Mouse (Mus musculus) kidney, postnatal 4 days (tissue): ENCODE results near the gene Strn3.
A peak's percentile ranks its signal among the peaks of the same experiment; 100 is the strongest.
"Not testable (repeated sequence)": the region's sequence is repeated elsewhere in the genome, so short reads cannot be mapped to it uniquely, and the experiment has no call there.

Source experiments
- DNase-seq, 2 experiments: peaks; one replicate each; pipeline ENCODE4 v3.0.0; 2021; ENCODE audit warnings: mixed read lengths in 2 of 2

Strn3 gene

GRCm38 (mm10) chr12:51603306-51603705, 88.4 kb downstream of the Strn3 start:
- no peak for DNase-seq

GRCm38 (mm10) chr12:51594030-51594470, 97.6 kb downstream of the Strn3 start:
- no peak for DNase-seq

DNA sequence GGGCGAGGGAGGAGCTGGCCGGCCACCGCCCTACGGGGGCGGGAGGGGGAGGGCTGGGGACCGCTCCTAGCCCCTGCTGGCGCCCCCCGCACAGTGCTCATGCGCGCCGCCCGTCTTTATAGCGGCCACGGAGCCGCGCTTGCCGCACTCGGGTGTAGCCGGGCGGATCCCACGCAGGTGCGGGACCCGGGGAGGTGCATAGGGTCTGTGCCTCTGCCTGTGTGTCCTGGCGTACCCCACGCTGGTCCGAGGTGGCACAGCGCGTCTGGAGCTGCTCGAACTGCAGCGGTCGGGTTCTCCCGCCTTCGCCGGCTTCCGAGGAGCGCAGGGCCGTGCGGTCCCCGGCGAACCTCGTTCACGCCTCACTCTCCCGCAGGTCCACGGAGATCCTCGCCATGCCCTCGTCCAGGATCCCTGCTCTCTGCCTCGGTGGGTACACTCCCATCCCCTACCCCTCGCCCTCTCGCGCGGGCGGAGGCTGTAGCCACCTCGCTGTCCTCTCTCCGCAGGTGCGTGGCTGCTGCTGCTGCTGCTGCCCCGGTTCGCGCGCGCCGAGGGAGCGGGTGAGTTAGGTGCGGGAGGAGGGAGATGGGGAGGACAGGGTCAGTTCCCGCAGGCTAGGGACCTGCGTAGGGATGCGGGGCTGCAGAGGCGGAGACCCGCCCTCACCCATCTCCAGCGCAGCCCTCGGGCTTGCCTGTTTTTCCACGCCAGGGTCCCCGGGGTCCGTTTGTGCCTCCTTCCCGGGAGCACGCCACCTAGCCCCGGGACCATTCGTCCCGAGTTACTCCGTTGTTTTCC, 98.3 kb downstream of the Strn3 start, which contains the start of gene Coch:
Gene Coch, plus strand, starts transcription at position 113 of the 801 bp plus-strand sequence.
- DNase-seq = peak; percentile 23 to 49

DNA sequence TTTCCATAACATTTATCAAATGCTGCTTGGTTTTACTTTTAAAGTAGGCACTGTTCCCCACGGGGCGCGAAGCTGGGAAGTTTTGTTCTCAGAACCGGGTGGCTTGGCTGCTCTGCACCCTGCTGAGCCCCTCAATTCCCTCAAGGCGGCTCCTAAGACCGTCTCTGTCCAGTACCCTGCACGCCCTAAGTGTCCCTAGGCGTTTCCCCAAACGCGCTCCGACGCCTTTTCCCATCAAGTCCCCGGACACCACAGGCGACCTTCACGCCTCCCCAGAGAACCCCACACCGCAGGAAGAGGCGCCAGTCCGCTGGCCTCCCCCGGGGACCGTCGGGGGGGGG, 98.8 kb downstream of the Strn3 start:
- DNase-seq = peak in 1 of 2 experiments; percentile 23

GRCm38 (mm10) chr12:51591921-51592320, 99.8 kb downstream of the Strn3 start:
- no peak for DNase-seq

- DNase-seq = no peak
These were observed 102.4 kb downstream of the Strn3 start for GRCm38 (mm10) chr12:51589263-51589662.

- DNase-seq = not testable (repeated sequence)
These were observed 113.9 kb downstream of the Strn3 start for GRCm38 (mm10) chr12:51577816-51578215.

DNA sequence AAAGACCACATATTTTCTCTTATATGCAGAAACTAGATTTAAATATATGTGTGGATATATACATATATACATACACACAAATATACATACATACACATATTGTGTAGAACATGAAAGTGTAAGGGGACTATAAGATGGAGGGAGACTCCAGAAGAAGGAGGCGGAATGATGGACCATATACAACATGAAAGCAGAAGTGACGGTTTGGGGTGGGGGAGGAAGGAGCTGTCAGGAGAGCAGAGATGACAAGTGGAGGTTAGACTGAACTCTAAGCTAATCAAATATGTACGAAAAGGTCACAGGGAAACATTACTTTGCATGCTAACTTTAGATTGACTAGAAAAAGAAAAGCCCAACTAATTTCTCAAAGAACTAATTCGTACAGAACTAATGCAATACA, 119.0 kb downstream of the Strn3 start:
- DNase-seq = no peak

GRCm38 (mm10) chr12:51569944-51570343, 121.8 kb downstream of the Strn3 start:
- no peak for DNase-seq

DNA sequence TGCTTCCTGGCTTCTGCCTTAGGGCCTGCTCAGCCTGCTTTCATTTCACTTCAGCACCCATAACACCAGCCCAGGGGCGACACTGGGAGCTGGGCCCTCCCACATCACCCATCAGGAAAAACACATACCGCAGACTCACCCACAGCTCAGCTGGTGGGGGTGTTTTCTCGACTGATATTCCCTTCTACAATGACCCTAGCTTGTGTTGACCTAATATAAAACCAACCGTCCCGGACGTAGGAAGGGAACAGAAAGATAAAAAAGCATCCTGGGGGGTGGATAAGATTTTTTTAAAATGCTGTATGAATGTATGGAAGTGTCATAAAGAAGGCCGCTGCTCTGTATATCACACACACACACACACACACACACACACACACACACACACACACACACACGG, 122.2 kb downstream of the Strn3 start:
- DNase-seq = no peak

DNA sequence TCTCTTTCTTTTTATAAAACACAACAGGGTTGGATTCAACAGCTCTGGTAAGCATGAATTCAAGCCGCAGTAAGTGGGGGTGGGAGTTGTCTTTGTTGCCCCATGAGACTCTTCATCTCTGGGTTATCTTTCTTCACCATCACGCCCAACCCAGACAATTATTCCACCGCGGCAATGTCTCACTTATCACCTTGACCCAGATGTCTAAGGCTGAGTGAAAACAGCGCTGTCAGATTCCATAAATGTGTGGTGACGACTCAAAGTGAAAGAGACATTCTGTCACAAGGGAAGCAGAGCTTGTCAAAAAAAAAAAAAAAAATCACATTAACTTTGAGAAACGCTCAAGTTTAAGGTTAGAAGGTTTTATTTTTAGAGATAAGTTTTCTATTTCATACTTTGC, 124.5 kb downstream of the Strn3 start:
- DNase-seq = no peak

DNA sequence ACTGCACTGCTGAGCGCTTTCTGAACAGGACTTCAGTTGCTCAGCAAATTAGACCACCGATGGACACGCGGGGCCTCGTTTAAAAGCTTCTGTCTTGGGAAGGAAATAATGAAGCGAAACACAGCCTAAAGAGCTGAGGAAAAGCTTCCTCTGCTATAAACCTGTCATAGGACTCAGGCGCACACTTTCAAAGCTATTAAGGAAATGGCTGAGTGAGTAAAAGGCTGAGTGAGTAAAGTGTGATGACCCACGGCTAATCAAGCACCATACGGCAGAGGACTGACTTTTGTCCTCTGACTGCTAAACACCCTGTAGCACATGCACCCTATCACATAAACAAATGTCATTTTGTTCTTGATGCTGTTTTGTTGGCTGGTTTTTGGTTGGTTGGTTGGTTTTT, 130.3 kb downstream of the Strn3 start:
- no peak for DNase-seq
